Mouse (Mus musculus) heart, embryonic 13.5 days (tissue): ENCODE data around the gene Nmt1. TPM values are rescaled to one million over a fixed set of nuclear protein-coding genes. Genes with fewer than 3 reads are reported as not detected.
A peak's percentile ranks its signal among the peaks of the same experiment; 100 is the strongest.

Experiments
- ATAC-seq: fragments of 200-750 bp; cut with Nextera tagmentation; 2 replicates; pipeline ENCODE4 v1.8.0; 2017; ENCODE audit warnings: moderate TSS enrichment; ENCODE audit not compliant: insufficient number of reproducible peaks, low FRiP score, low TSS enrichment; ENCODE audit errors: extremely low read depth
- H3K27ac ChIP-seq: fragments of 300-500 bp; sonication (generic); replicated peaks from 2 replicates; pipeline ENCODE4 v1.5.1; 2015; ENCODE audit warnings: moderate library complexity, mild to moderate bottlenecking, inconsistent platforms
- H3K27me3 ChIP-seq: fragments of 300-500 bp; sonication (generic); replicated peaks from 2 replicates; pipeline ENCODE4 v1.6.1; 2015; ENCODE audit warnings: mild to moderate bottlenecking, inconsistent platforms
- H3K36me3 ChIP-seq: fragments of 300-500 bp; sonication (generic); 2 replicates; pipeline ENCODE4 v1.6.1; 2015; ENCODE audit warnings: mild to moderate bottlenecking, inconsistent platforms
- H3K4me1 ChIP-seq: fragments of 300-500 bp; sonication (generic); 2 replicates; pipeline ENCODE4 v1.6.1; 2015; ENCODE audit warnings: inconsistent platforms
- H3K4me2 ChIP-seq: fragments of 300-500 bp; sonication (generic); 2 replicates; pipeline ENCODE4 v1.6.1; 2015; ENCODE audit warnings: inconsistent platforms, mild to moderate bottlenecking, moderate library complexity
- H3K4me3 ChIP-seq: fragments of 300-500 bp; sonication (generic); 2 replicates; pipeline ENCODE4 v1.5.1; 2015; ENCODE audit warnings: moderate library complexity, mild to moderate bottlenecking, inconsistent platforms
- H3K9ac ChIP-seq: fragments of 300-500 bp; sonication (generic); 2 replicates; pipeline ENCODE4 v1.6.1; 2015; ENCODE audit warnings: inconsistent platforms, mild to moderate bottlenecking, moderate library complexity
- H3K9me3 ChIP-seq: fragments of 300-500 bp; sonication (generic); 2 replicates; pipeline ENCODE4 v1.6.1; 2016; ENCODE audit warnings: inconsistent platforms
- WGBS: fragments of 180-500 bp; shearing (Covaris S2); methylation state at CpG from one replicate; pipeline ENCODE4 v1.1.7; 2015; ENCODE audit warnings: mixed read lengths; 5-methylcytosine and 5-hydroxymethylcytosine counted together
- polyA plus RNA-seq: library from polyadenylated mRNA; unstranded; fragments of >200 nt; fragmentation: Nextera tagmentation; extraction: Ambion mirVana; gene quantifications from 2 replicates; pipeline ENCODE4 v1.2.1, GENCODE M21; 2015

Gene Nmt1
- polyA plus RNA-seq, 1 experiment from 2014 or later, result 39.7 TPM

DNA sequence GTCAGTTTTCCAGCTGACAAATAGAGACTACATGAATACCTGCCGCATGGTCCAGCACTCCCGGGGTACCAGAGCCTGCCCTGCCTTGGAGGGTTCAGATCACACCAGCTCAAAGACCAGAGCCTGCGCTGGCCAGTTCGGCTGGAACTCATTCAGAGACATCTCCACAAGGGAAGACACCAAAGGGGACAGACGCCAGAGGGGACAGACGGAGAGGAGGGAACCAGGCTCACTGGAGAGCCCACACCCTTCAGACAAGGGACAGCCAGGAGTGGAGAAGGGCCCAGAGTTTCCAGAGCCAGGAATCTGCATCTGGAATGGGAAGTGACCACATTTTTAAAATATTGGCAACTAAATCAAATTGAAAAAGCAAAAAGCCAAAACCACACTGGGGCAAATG is 53.6 kb downstream of the Nmt1 start:
- no peak overlapping the region for H3K9ac ChIP-seq
- H3K4me2 ChIP-seq, result no peak overlapping the region
- 65% methylated on average over 6 of the region's 6 CpGs for WGBS
- peaks cover 16% of the 10 kb centered on the region for H3K36me3 ChIP-seq
- peaks cover 33% of the 10 kb centered on the region for H3K27me3 ChIP-seq
- no peak for ATAC-seq
- H3K4me3 ChIP-seq, result no peak overlapping the region
- H3K9me3 ChIP-seq, result no peaks in the 10 kb centered on the region
- peaks cover 8% of the 10 kb centered on the region for H3K4me1 ChIP-seq
- no peak overlapping the region for H3K27ac ChIP-seq

GRCm38 (mm10) chr11:103093306-103093705 is 65.3 kb downstream of the Nmt1 start:
- peaks cover 52% of the 10 kb centered on the region for H3K4me1 ChIP-seq
- H3K27me3 ChIP-seq, result no peaks in the 10 kb centered on the region
- no peaks in the 10 kb centered on the region for H3K36me3 ChIP-seq
- H3K4me2 ChIP-seq, result no peak overlapping the region
- no peaks in the 10 kb centered on the region for H3K9me3 ChIP-seq
- peak overlapping the region; percentile 65; the same call in 1 of the 2 replicates for H3K27ac ChIP-seq
- H3K4me3 ChIP-seq, result no peak overlapping the region
- 68% methylated on average over 7 of the region's 7 CpGs for WGBS
- no peak for ATAC-seq
- no peak overlapping the region for H3K9ac ChIP-seq

- H3K27me3 ChIP-seq, result no peaks in the 10 kb centered on the region
- no peaks in the 10 kb centered on the region for H3K9me3 ChIP-seq
- peaks cover 60% of the 10 kb centered on the region for H3K4me1 ChIP-seq
- H3K36me3 ChIP-seq, result no peaks in the 10 kb centered on the region
- peak overlapping the region; percentile 47; the same call in 1 of the 2 replicates for H3K9ac ChIP-seq
- ATAC-seq, result 0 out of 2 replicates have a peak, but pooled peaks have one; percentile 33
- H3K4me2 ChIP-seq, result no peak overlapping the region
- H3K4me3 ChIP-seq, result no peak overlapping the region
- 59% methylated on average over 20 of the region's 20 CpGs for WGBS
- peak overlapping the region; percentile 65 for H3K27ac ChIP-seq
Observed at GRCm38 (mm10) chr11:103093862-103094833, 66.2 kb downstream of the Nmt1 start.

DNA sequence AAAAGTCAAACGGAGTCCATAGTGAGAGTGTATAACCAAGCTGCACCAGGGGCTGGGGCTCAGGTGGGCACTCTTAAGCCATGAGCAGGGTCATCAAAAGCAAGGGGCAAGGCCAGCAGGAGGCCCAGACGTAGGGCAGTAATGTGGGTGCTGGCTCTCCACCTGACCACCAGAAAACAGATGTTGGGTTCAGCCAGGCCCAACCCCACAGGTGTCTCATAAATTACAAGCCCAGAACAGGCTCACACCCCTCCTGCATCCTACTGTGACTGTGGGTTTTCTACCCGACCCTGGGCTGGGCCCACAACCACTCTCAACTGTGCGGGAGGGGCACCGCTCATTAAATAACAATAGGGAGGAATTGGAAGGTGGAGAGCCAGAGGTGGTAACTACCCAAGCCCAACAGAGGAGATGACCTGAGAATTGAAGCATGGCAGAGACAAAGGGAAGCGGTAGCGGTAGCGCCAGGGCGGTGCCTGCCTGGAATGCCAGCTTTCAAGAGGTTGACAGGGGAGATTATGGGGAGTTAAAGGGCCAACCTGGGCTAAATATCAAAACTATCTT is 67.2 kb downstream of the Nmt1 start:
- no peak for ATAC-seq
- peaks cover 5% of the 10 kb centered on the region; the same call in 1 of the 2 replicates for H3K27me3 ChIP-seq
- no peaks in the 10 kb centered on the region for H3K36me3 ChIP-seq
- peak overlapping the region; percentile 47; the same call in 1 of the 2 replicates for H3K9ac ChIP-seq
- no peak overlapping the region for H3K4me2 ChIP-seq
- peak overlapping the region; percentile 65 for H3K27ac ChIP-seq
- H3K4me3 ChIP-seq, result no peak overlapping the region
- H3K4me1 ChIP-seq, result peaks cover 70% of the 10 kb centered on the region
- H3K9me3 ChIP-seq, result no peaks in the 10 kb centered on the region
- WGBS, result 74% methylated on average over 9 of the region's 9 CpGs

- H3K27ac ChIP-seq, result 0 out of 2 replicates have a peak overlapping the region, but pooled peaks have one; percentile 96
- no peaks in the 10 kb centered on the region for H3K36me3 ChIP-seq
- H3K27me3 ChIP-seq, result peaks cover 10% of the 10 kb centered on the region; the same call in 1 of the 2 replicates
- H3K4me3 ChIP-seq, result no peak overlapping the region
- no peak overlapping the region for H3K9ac ChIP-seq
- peaks cover 77% of the 10 kb centered on the region for H3K4me1 ChIP-seq
- H3K9me3 ChIP-seq, result no peaks in the 10 kb centered on the region
- whole genome bisulfite sequencing, result 77% methylated on average over 6 of the region's 6 CpGs
- no peak for ATAC-seq
- no peak overlapping the region for H3K4me2 ChIP-seq
Observed at GRCm38 (mm10) chr11:103095801-103096200, 67.8 kb downstream of the Nmt1 start.

GRCm38 (mm10) chr11:103096979-103097894 is 69.2 kb downstream of the Nmt1 start:
- Histone ChIP-seq H3K36me3 (no peaks in the 10 kb centered on the region), H3K4me2 (peak overlapping the region; percentile 64), H3K27me3 (peaks cover 12% of the 10 kb centered on the region; the same call in 1 of the 2 replicates), H3K9ac (peak overlapping the region; percentile 74), H3K9me3 (no peaks in the 10 kb centered on the region), H3K4me1 (peaks cover 88% of the 10 kb centered on the region), H3K27ac (peak overlapping the region; percentile 96), H3K4me3 (peak overlapping the region; percentile 36)
- peak; percentile 19; the same call in 1 of the 2 replicates for ATAC-seq
- WGBS, result 9% methylated on average over 22 of the region's 22 CpGs

DNA sequence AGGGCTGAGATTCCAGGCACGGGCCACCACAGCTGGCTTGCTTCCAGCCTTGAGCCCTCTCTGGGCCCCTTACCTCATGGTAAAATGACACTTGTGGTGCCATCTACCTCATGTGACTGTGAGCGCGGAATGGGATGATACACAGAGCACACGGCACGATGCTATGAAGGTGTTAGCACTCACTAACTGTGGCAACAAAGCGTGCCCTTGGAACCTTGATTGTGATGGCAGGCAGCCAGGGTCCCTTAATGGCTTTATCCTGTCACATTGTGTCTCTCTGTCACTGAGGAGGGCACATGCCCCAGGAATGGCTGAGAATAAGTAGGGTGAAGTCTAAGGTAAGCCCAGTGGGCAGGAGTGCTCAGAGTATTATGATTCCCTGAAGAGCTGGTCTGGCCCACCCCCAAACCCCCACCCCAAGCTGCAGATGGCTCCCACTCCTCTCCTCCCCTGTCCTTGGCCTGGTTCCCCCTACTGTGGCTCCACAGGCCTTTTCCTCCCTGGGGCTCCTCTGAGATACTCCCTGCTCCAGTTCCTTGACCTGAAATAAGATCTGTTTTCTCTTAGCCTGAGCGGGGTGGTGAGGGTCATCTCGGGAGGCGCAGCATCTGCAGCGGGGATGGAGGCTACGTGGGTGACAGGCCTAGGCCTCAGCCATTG is 70.7 kb downstream of the Nmt1 start:
- no peaks in the 10 kb centered on the region for H3K36me3 ChIP-seq
- peak overlapping the region; percentile 64 for H3K9ac ChIP-seq
- no peak overlapping the region for H3K4me3 ChIP-seq
- peaks cover 13% of the 10 kb centered on the region; the same call in 1 of the 2 replicates for H3K27me3 ChIP-seq
- no peak for ATAC-seq
- H3K4me2 ChIP-seq, result no peak overlapping the region
- peak overlapping the region; percentile 96 for H3K27ac ChIP-seq
- peaks cover 93% of the 10 kb centered on the region for H3K4me1 ChIP-seq
- no peaks in the 10 kb centered on the region for H3K9me3 ChIP-seq
- 51% methylated on average over 11 of the region's 11 CpGs for WGBS

DNA sequence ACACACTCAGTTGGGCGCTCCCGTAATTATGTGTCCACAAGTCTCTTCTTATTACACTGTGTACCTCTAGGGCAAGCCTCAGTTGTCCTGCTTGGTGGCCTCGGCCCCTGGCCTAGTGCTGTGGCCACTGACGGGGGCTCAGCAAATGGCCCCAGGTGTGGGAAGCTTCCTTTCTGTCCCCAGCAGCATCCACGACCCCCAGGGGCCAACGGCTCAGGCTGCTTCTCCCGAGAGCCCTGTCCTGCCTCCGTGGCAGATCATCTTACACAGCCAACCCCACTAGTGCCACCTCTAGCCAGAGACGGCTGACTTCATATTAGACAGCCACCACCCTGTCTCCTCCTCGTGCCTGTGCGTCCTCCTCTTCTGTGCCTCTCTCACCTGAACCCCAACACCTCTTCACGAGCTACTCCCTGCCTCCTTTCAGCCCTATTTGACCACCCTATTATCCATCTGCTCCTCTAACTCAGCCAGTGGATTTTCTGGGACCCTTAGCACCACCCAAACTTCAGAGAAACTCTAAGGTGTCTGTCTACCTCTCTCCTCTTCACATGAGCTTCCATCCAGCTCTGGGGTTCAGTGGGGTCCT is 71.5 kb downstream of the Nmt1 start:
- 55% methylated on average over 12 of the region's 12 CpGs for WGBS
- Histone ChIP-seq H3K4me2 (no peak overlapping the region), H3K36me3 (no peaks in the 10 kb centered on the region), H3K9me3 (no peaks in the 10 kb centered on the region), H3K27ac (peak overlapping the region; percentile 96), H3K4me3 (no peak overlapping the region), H3K27me3 (peaks cover 21% of the 10 kb centered on the region), H3K4me1 (peaks cover 89% of the 10 kb centered on the region), H3K9ac (peak overlapping the region; percentile 64)
- no peak for ATAC-seq

- Histone ChIP-seq H3K9me3 (no peaks in the 10 kb centered on the region), H3K27ac (no peak overlapping the region), H3K27me3 (peaks cover 28% of the 10 kb centered on the region), H3K9ac (peak overlapping the region; percentile 2; the same call in 1 of the 2 replicates), H3K4me2 (peak overlapping the region; percentile 93), H3K36me3 (no peaks in the 10 kb centered on the region), H3K4me1 (peaks cover 84% of the 10 kb centered on the region), H3K4me3 (peak overlapping the region; percentile 65)
- WGBS, result 72% methylated on average over 8 of the region's 8 CpGs
- ATAC-seq, result no peak
Observed at GRCm38 (mm10) chr11:103100361-103100760, 72.4 kb downstream of the Nmt1 start.

GRCm38 (mm10) chr11:103101481-103101865 is 73.5 kb downstream of the Nmt1 start, which contains the start of the genes Plcd3 and Acbd4:
Gene Plcd3 (minus strand): TSS chr11:103101658.
Gene Acbd4 (plus strand): TSS chr11:103101682.
- Histone ChIP-seq H3K36me3 (peaks cover 3% of the 10 kb centered on the region; the same call in 1 of the 2 replicates), H3K9me3 (no peaks in the 10 kb centered on the region), H3K4me2 (peak within 1 kb of the TSS; percentile 93), H3K27ac (peak within 1 kb of the TSS; percentile 41), H3K4me1 (peaks cover 75% of the 10 kb centered on the region), H3K9ac (peak within 1 kb of the TSS; percentile 82), H3K4me3 (peak within 1 kb of the TSS; percentile 65), H3K27me3 (peaks cover 28% of the 10 kb centered on the region)
- WGBS, result under 1% methylated on average over 34 of the region's 34 CpGs
- ATAC-seq, result peak; percentile 50
